Mouse (Mus musculus) spleen, adult 2 months (tissue): ENCODE data around the gene Slc9a3.

Experiments used
- CTCF ChIP-seq: fragments of 200-500 bp; IDR thresholded peaks from 2 replicates; pipeline ENCODE4 v1.5.1; 2011; ENCODE audit warnings: mild to moderate bottlenecking, inconsistent platforms; ENCODE audit not compliant: insufficient read depth, insufficient read length, insufficient replicate concordance; ENCODE audit errors: extremely low read depth
- POLR2A ChIP-seq: fragments of 200-500 bp; IDR thresholded peaks from 2 replicates; pipeline ENCODE4 v1.6.1; 2011; ENCODE audit warnings: low read depth, low read length, inconsistent platforms

GRCm38 (mm10) chr13:74102831-74103582, 18.2 kb upstream of the Slc9a3 start:
- TF ChIP-seq CTCF (no peak), POLR2A (no peak)
